Mouse (Mus musculus): Measurements from ENCODE around the gene Capns2. TPM values are rescaled to one million over a fixed set of nuclear protein-coding genes. Genes with fewer than 3 reads are reported as not detected.

The Capns2 gene
- polyA plus RNA-seq, 1 experiment from 2014 or later = 0.26 TPM

GRCm38 (mm10) chr8:92916082-92916481 is 14.9 kb downstream of the Capns2 start:
- no peaks in the 10 kb centered on the region for H3K9me3 ChIP-seq
- H3K27ac ChIP-seq = no peak overlapping the region
- H3K4me3 ChIP-seq = no peak overlapping the region
- H3K36me3 ChIP-seq = no peaks in the 10 kb centered on the region
- H3K4me1 ChIP-seq (replicated peaks) = no peaks in the 10 kb centered on the region
- no peaks in the 10 kb centered on the region for H3K27me3 ChIP-seq (ENCODE audit: insufficient read depth, poor library complexity, severe bottlenecking)
- DNase-seq (ENCODE audit: low spot score) = no peak
- 84% methylated on average over 3 of the region's 3 CpGs for WGBS

DNA sequence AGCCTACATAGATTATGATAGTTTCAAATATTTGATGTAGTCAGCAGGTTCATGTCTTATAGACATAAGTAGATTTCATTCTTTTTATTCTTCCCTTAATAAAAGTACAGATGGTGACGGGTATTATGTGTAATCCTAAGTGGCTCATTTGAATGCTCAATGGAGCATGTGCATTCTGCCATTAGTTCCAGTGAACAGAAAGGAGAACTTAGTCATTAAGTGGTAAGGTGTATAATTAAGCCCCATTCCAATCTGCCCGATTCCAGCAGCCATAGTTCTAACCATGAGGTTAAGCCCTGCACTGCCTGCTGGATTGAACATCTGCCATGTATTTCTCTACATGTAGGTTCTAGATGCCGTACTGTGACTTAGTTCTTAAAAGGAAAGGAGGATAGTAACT is 20.6 kb downstream of the Capns2 start:
- no peak overlapping the region for H3K27ac ChIP-seq
- H3K9me3 ChIP-seq = no peaks in the 10 kb centered on the region
- no peaks in the 10 kb centered on the region for H3K27me3 ChIP-seq (ENCODE audit: insufficient read depth, poor library complexity, severe bottlenecking)
- no peak for DNase-seq (ENCODE audit: low spot score)
- no peak overlapping the region for H3K4me3 ChIP-seq
- WGBS = 88% methylated on average over 3 of the region's 3 CpGs
- no peaks in the 10 kb centered on the region for H3K36me3 ChIP-seq
- no peaks in the 10 kb centered on the region for H3K4me1 ChIP-seq (replicated peaks)

DNA sequence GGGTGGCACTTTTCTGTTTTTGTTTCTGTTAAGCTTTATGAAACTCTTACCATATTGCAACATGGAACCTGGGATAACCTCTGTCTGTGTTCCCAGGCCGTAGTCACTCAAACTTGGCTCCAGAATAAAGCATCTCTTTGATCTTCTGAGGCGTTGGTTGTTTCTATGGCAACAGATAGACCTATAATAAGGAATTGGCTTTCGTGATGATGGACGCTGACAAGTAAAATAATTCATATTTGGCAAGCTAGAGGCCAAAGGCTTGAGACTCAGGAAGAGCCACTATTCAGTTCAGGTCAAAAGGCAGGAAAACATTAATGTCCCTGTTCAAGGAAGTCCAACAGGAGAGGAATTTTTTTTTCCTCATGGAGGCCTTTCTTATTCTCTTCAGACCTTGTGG is 27.8 kb downstream of the Capns2 start:
- Histone ChIP-seq H3K27me3 (ENCODE audit: insufficient read depth, poor library complexity, severe bottlenecking) (no peaks in the 10 kb centered on the region), H3K9me3 (no peaks in the 10 kb centered on the region), H3K27ac (no peak overlapping the region), H3K4me3 (no peak overlapping the region), H3K4me1 (replicated peaks) (0 out of 2 replicates have a peak, but pooled peaks cover 5% of the 10 kb centered on the region), H3K36me3 (no peaks in the 10 kb centered on the region)
- 75% methylated on average over 4 of the region's 4 CpGs for WGBS
- DNase-seq (ENCODE audit: low spot score) = no peak

DNA sequence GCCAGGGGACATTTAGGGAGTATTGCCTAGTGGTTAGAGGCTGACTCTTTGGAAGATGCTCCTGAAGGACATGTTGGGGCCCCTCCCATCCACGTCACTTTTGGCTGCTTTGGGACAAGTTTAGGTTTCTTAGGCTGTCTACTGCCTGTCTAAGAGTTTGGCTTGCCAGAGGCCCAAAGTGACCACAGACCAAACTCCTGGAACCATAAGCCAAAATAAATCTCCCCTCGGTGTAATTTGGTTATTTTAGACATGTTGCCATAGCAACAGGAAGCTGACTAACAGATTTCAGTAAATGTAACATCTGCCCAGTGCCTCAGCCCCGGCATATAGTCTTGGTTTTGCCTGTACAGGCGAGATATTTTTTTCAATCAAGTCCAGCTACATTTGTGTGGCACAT is 36.8 kb downstream of the Capns2 start:
- no peaks in the 10 kb centered on the region for H3K36me3 ChIP-seq
- no peak overlapping the region for H3K27ac ChIP-seq
- no peak overlapping the region for H3K4me3 ChIP-seq
- 84% methylated on average over 4 of the region's 4 CpGs for WGBS
- no peaks in the 10 kb centered on the region for H3K9me3 ChIP-seq
- no peak for DNase-seq (ENCODE audit: low spot score)
- no peaks in the 10 kb centered on the region for H3K27me3 ChIP-seq (ENCODE audit: insufficient read depth, poor library complexity, severe bottlenecking)
- no peaks in the 10 kb centered on the region for H3K4me1 ChIP-seq (replicated peaks)

DNA sequence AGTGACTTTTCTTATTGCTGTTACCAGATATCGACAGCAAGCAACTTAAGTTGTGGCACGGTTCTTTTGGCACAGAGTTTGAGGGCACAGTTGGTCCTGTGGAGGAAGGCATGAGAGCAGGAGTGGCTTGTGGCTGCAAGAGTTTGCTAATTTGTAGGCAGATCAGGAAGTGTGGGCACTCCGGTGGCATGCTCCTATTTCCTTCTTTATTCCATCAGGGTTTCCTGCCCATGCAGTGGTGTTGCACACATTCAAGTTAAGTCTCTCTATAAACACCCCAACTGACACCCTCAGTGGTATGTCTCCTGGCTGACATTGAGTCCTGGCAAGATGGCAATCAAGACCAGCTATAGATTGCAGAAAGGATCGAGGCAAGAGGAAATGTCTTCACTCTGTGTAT is 47.9 kb downstream of the Capns2 start:
- DNase-seq (ENCODE audit: low spot score) = no peak
- WGBS = 91% methylated on average over 4 of the region's 4 CpGs
- Histone ChIP-seq H3K4me3 (no peak overlapping the region), H3K36me3 (no peaks in the 10 kb centered on the region), H3K9me3 (no peaks in the 10 kb centered on the region), H3K27me3 (ENCODE audit: insufficient read depth, poor library complexity, severe bottlenecking) (no peaks in the 10 kb centered on the region), H3K4me1 (replicated peaks) (no peaks in the 10 kb centered on the region), H3K27ac (no peak overlapping the region)

GRCm38 (mm10) chr8:92950639-92951371 is 49.6 kb downstream of the Capns2 start:
- Histone ChIP-seq H3K4me3 (no peak overlapping the region), H3K36me3 (no peaks in the 10 kb centered on the region), H3K4me1 (replicated peaks) (no peaks in the 10 kb centered on the region), H3K27ac (no peak overlapping the region), H3K9me3 (no peaks in the 10 kb centered on the region), H3K27me3 (ENCODE audit: insufficient read depth, poor library complexity, severe bottlenecking) (peaks cover 3% of the 10 kb centered on the region; the same call in 1 of the 2 replicates)
- WGBS = 83% methylated on average over 12 of the region's 12 CpGs
- no peak for DNase-seq (ENCODE audit: low spot score)

Other genes with a start within 250 kb of the Capns2 start
- gene Irx6, start 227.1 kb upstream of the Capns2 start, polyA plus RNA-seq (2016; fragmentation: Nextera tagmentation; extraction: Ambion mirVana) = 0.90 and 0.99 TPM in 2 replicates
- 60.8 and 71.4 TPM in 2 replicates for gene Mmp2, start 74.1 kb upstream of the Capns2 start, polyA plus RNA-seq (2016; fragmentation: Nextera tagmentation; extraction: Ambion mirVana)
- gene Lpcat2, start 46.1 kb upstream of the Capns2 start, polyA plus RNA-seq (2016; fragmentation: Nextera tagmentation; extraction: Ambion mirVana) = 3.4 and 4.3 TPM in 2 replicates
- gene Slc6a2, start 58.7 kb downstream of the Capns2 start, polyA plus RNA-seq (2016; fragmentation: Nextera tagmentation; extraction: Ambion mirVana) = 0.09 and 0.22 TPM in 2 replicates
- not detected in 2 replicates for gene Ces1a, start 146.8 kb downstream of the Capns2 start, polyA plus RNA-seq (2016; fragmentation: Nextera tagmentation; extraction: Ambion mirVana)
- gene Ces1b, start 178.6 kb downstream of the Capns2 start, polyA plus RNA-seq (2016; fragmentation: Nextera tagmentation; extraction: Ambion mirVana) = not detected in 2 replicates
- 0.09 TPM in 1 of 2 replicates, not detected in the other for gene Ces1c, start 229.9 kb downstream of the Capns2 start, polyA plus RNA-seq (2016; fragmentation: Nextera tagmentation; extraction: Ambion mirVana)

All from hindbrain, embryonic 10.5 days (tissue).